Mouse (Mus musculus) retina, adult 2 months (tissue): ENCODE measurements around the gene Far2.

Experiments used
- DNase-seq: peaks from one replicate; pipeline ENCODE4 v3.0.0-alpha.2; 2012; ENCODE audit warnings: low read depth, low spot score

The Far2 gene

GRCm38 (mm10) chr6:148218235-148219076 is 171.4 kb downstream of the Far2 start:
- DNase-seq, result no peak

- no peak for DNase-seq
Observed at GRCm38 (mm10) chr6:148222686-148223085, 175.6 kb downstream of the Far2 start.

- DNase-seq, result no peak
Observed at GRCm38 (mm10) chr6:148227542-148227941, 180.5 kb downstream of the Far2 start.
